Mouse (Mus musculus): ENCODE measurements around the gene Dlg5.

Gene Dlg5

GRCm38 (mm10) chr14:24245177-24246081 is at the start of gene Dlg5:
Dlg5 (minus strand) TSS chr14:24245920.
- DNase-seq (ENCODE audit: low read depth, low spot score) = no peak

GRCm38 (mm10) chr14:24293631-24294030 is 47.9 kb upstream of the Dlg5 start:
- no peak for DNase-seq (ENCODE audit: low read depth, low spot score)

- no peak for DNase-seq (ENCODE audit: low read depth, low spot score)
Measured at GRCm38 (mm10) chr14:24292914-24293313, 47.2 kb upstream of the Dlg5 start, which contains the start of gene E330034G19Rik. E330034G19Rik (plus strand) TSS chr14:24293214.

GRCm38 (mm10) chr14:24290726-24291125 is 45.0 kb upstream of the Dlg5 start:
- DNase-seq (ENCODE audit: low read depth, low spot score) = no peak

GRCm38 (mm10) chr14:24286136-24286535 is 40.4 kb upstream of the Dlg5 start:
- no peak for DNase-seq (ENCODE audit: low read depth, low spot score)

- no peak for DNase-seq (ENCODE audit: low read depth, low spot score)
Measured at GRCm38 (mm10) chr14:24282276-24282675, 36.6 kb upstream of the Dlg5 start.

- no peak for DNase-seq (ENCODE audit: low read depth, low spot score)
Measured at GRCm38 (mm10) chr14:24281278-24281677, 35.6 kb upstream of the Dlg5 start.

GRCm38 (mm10) chr14:24275534-24275933 is 29.8 kb upstream of the Dlg5 start:
- no peak for DNase-seq (ENCODE audit: low read depth, low spot score)

GRCm38 (mm10) chr14:24273575-24273974 is 27.9 kb upstream of the Dlg5 start:
- peak; percentile 10 for DNase-seq (ENCODE audit: low read depth, low spot score)

- DNase-seq (ENCODE audit: low read depth, low spot score) = no peak
Measured at GRCm38 (mm10) chr14:24269571-24269970, 23.9 kb upstream of the Dlg5 start.

- no peak for DNase-seq (ENCODE audit: low read depth, low spot score)
Measured at GRCm38 (mm10) chr14:24262915-24263314, 17.2 kb upstream of the Dlg5 start.

GRCm38 (mm10) chr14:24262382-24262781 is 16.7 kb upstream of the Dlg5 start:
- no peak for DNase-seq (ENCODE audit: low read depth, low spot score)

- no peak for DNase-seq (ENCODE audit: low read depth, low spot score)
Measured at GRCm38 (mm10) chr14:24260391-24260790, 14.7 kb upstream of the Dlg5 start.

GRCm38 (mm10) chr14:24255956-24256355 is 10.2 kb upstream of the Dlg5 start:
- DNase-seq (ENCODE audit: low read depth, low spot score) = no peak

GRCm38 (mm10) chr14:24253611-24254202 is 8.0 kb upstream of the Dlg5 start:
- no peak for DNase-seq (ENCODE audit: low read depth, low spot score)

GRCm38 (mm10) chr14:24251326-24251725 is 5.6 kb upstream of the Dlg5 start:
- DNase-seq (ENCODE audit: low read depth, low spot score) = no peak

- no peak for DNase-seq (ENCODE audit: low read depth, low spot score)
Measured at GRCm38 (mm10) chr14:24249926-24250325, 4.2 kb upstream of the Dlg5 start.

GRCm38 (mm10) chr14:24244330-24245176 is 1.2 kb downstream of the Dlg5 start:
- DNase-seq (ENCODE audit: low read depth, low spot score) = no peak

- no peak for DNase-seq (ENCODE audit: low read depth, low spot score)
Measured at GRCm38 (mm10) chr14:24242016-24242415, 3.7 kb downstream of the Dlg5 start.

- no peak for DNase-seq (ENCODE audit: low read depth, low spot score)
Measured at GRCm38 (mm10) chr14:24240831-24241230, 4.9 kb downstream of the Dlg5 start.

GRCm38 (mm10) chr14:24239651-24240050 is 6.1 kb downstream of the Dlg5 start:
- DNase-seq (ENCODE audit: low read depth, low spot score) = no peak

GRCm38 (mm10) chr14:24235954-24236353 is 9.8 kb downstream of the Dlg5 start:
- DNase-seq (ENCODE audit: low read depth, low spot score) = no peak

Measured in skeletal muscle tissue, adult 2 months (tissue).